Mouse (Mus musculus) kidney, adult 18-20 months (tissue): ENCODE measurements around the gene Lypla2.
"Not testable (repeated sequence)": the region's sequence is repeated elsewhere in the genome, so short reads cannot be mapped to it uniquely, and the experiment has no call there.

ENCODE experiments used
- DNase-seq: peaks from one replicate; pipeline ENCODE4 v3.0.0; 2021

The Lypla2 gene

GRCm38 (mm10) chr4:135946659-135947301 is 25.6 kb downstream of the Lypla2 start:
- DNase-seq = peak; percentile 49

GRCm38 (mm10) chr4:135946278-135946658 is 26.2 kb downstream of the Lypla2 start, which contains the start of gene Hmgcl:
Gene Hmgcl, plus strand, starts transcription at chr4:135946448.
- peak; percentile 98 for DNase-seq

GRCm38 (mm10) chr4:135945706-135946105 is 26.7 kb downstream of the Lypla2 start:
- no peak for DNase-seq

- no peak for DNase-seq
These were observed 29.0 kb downstream of the Lypla2 start for GRCm38 (mm10) chr4:135943389-135943788.

GRCm38 (mm10) chr4:135942193-135942592 is 30.2 kb downstream of the Lypla2 start:
- DNase-seq = no peak

- DNase-seq = not testable (repeated sequence)
These were observed 31.4 kb downstream of the Lypla2 start for GRCm38 (mm10) chr4:135941026-135941425.

- no peak for DNase-seq
These were observed 33.6 kb downstream of the Lypla2 start for GRCm38 (mm10) chr4:135938858-135939257.

- DNase-seq = no peak
These were observed 36.9 kb downstream of the Lypla2 start for GRCm38 (mm10) chr4:135935502-135935901.

- no peak for DNase-seq
These were observed 37.5 kb downstream of the Lypla2 start for GRCm38 (mm10) chr4:135934708-135935500.

GRCm38 (mm10) chr4:135931832-135932231 is 40.6 kb downstream of the Lypla2 start:
- peak; percentile 31 for DNase-seq

GRCm38 (mm10) chr4:135930239-135930638 is 42.2 kb downstream of the Lypla2 start:
- DNase-seq = no peak

- DNase-seq = no peak
These were observed 42.6 kb downstream of the Lypla2 start for GRCm38 (mm10) chr4:135929828-135930227.

GRCm38 (mm10) chr4:135929405-135929804 is 43.0 kb downstream of the Lypla2 start:
- DNase-seq = no peak

- no peak for DNase-seq
These were observed 44.0 kb downstream of the Lypla2 start for GRCm38 (mm10) chr4:135928376-135928775.

GRCm38 (mm10) chr4:135926861-135927260 is 45.6 kb downstream of the Lypla2 start:
- DNase-seq = no peak

- DNase-seq = no peak
These were observed 46.1 kb downstream of the Lypla2 start for GRCm38 (mm10) chr4:135926195-135926808.

GRCm38 (mm10) chr4:135925341-135925740 is 47.1 kb downstream of the Lypla2 start:
- DNase-seq = peak; percentile 38

GRCm38 (mm10) chr4:135924418-135924817 is 48.0 kb downstream of the Lypla2 start:
- peak; percentile 40 for DNase-seq

GRCm38 (mm10) chr4:135922190-135922589 is 50.2 kb downstream of the Lypla2 start:
- no peak for DNase-seq

- peak; percentile 54 for DNase-seq
These were observed 50.9 kb downstream of the Lypla2 start for GRCm38 (mm10) chr4:135921257-135922120.

- peak; percentile 98 for DNase-seq
These were observed 51.9 kb downstream of the Lypla2 start, which contains the start of gene Fuca1 for GRCm38 (mm10) chr4:135920304-135921241. Gene Fuca1, plus strand, starts transcription at chr4:135920735.

GRCm38 (mm10) chr4:135919280-135919639 is 53.2 kb downstream of the Lypla2 start:
- no peak for DNase-seq
